Mouse (Mus musculus) CH12.LX (cell line): ENCODE results near the gene Sgms1. TPM values are rescaled to one million over a fixed set of nuclear protein-coding genes. Genes with fewer than 3 reads are reported as not detected.
A peak's percentile ranks its signal among the peaks of the same experiment; 100 is the strongest.

Experiments used
- DNase-seq: peaks from one replicate; pipeline ENCODE4 v3.0.0-alpha.2; 2013; ENCODE audit errors: extremely low read depth
- H3K27ac ChIP-seq: 2 replicates; pipeline ENCODE4 v1.5.1; 2012; ENCODE audit warnings: low read depth, mild to moderate bottlenecking, control low read depth, moderate library complexity; ENCODE audit not compliant: insufficient read depth
- H3K27me3 ChIP-seq: replicated peaks from 2 replicates; pipeline ENCODE3; 2012; ENCODE audit warnings: inconsistent platforms
- H3K36me3 ChIP-seq, 2 experiments: replicated peaks in 1 of 2; 2 replicates each; pipeline versions ENCODE3 to v1.6.1; 2012; ENCODE audit warnings: inconsistent platforms in 1 of 2, low read length in 1 of 2, mild to moderate bottlenecking in 1 of 2, mixed read lengths in 1 of 2, moderate library complexity in 1 of 2; ENCODE audit not compliant: control insufficient read depth in 1 of 2, insufficient read depth in 1 of 2
- H3K4me1 ChIP-seq, 2 experiments: 2 replicates each; pipeline ENCODE4 v1.6.1; 2012; ENCODE audit warnings: inconsistent platforms in 1 of 2, moderate library complexity in 1 of 2; ENCODE audit not compliant: insufficient read depth in 2 of 2, control insufficient read depth in 1 of 2
- H3K4me2 ChIP-seq: 2 replicates; pipeline ENCODE4 v1.6.1; 2012; ENCODE audit warnings: low read depth, mild to moderate bottlenecking, control low read depth; ENCODE audit not compliant: poor library complexity, insufficient read depth, severe bottlenecking
- H3K4me3 ChIP-seq, 3 experiments: fragments of 150-350 bp in 1 of 3; sonication (generic) in 1 of 3; replicated peaks in 1 of 3; 2 replicates each; pipeline versions ENCODE3 to v1.5.1; 2011 to 2012; ENCODE audit warnings: low read depth in 2 of 3, low read length in 2 of 3, mild to moderate bottlenecking in 2 of 3, moderate library complexity in 2 of 3, control low read depth in 1 of 3, improper control_type of control experiment in 1 of 3, inconsistent platforms in 1 of 3, mixed read lengths in 1 of 3; ENCODE audit not compliant: poor library complexity in 1 of 3
- H3K79me2 ChIP-seq: replicated peaks from 2 replicates; pipeline ENCODE4 v1.6.1; 2012; ENCODE audit warnings: mild to moderate bottlenecking, moderate library complexity; ENCODE audit not compliant: control insufficient read depth, poor library complexity, insufficient read depth, severe bottlenecking; ENCODE audit errors: extremely low read depth
- H3K9ac ChIP-seq: 2 replicates; pipeline ENCODE4 v1.6.1; 2012; ENCODE audit warnings: low read depth, mild to moderate bottlenecking, control low read depth, moderate library complexity; ENCODE audit not compliant: insufficient read depth
- H3K9me3 ChIP-seq: replicated peaks from 2 replicates; pipeline ENCODE3; 2012; ENCODE audit warnings: low read length, inconsistent platforms, mixed read lengths
- BHLHE40 ChIP-seq: IDR thresholded peaks from 2 replicates; pipeline ENCODE4 v1.6.1; 2011; ENCODE audit warnings: mild to moderate bottlenecking, low read depth, low read length, improper control_type of control experiment
- CHD1 ChIP-seq: IDR thresholded peaks from 2 replicates; pipeline ENCODE4 v1.6.1; 2012; ENCODE audit warnings: low read depth, low read length, improper control_type of control experiment, inconsistent platforms
- CHD2 ChIP-seq: IDR thresholded peaks from 2 replicates; pipeline ENCODE4 v1.6.1; 2011; ENCODE audit warnings: low read length, improper control_type of control experiment
- E2F4 ChIP-seq: IDR thresholded peaks from 2 replicates; pipeline ENCODE4 v1.6.1; 2011; ENCODE audit warnings: low read depth, low read length, improper control_type of control experiment; ENCODE audit not compliant: insufficient replicate concordance
- ELF1 ChIP-seq: IDR thresholded peaks from 2 replicates; pipeline ENCODE4 v1.6.1; 2014; ENCODE audit warnings: low read depth, mild to moderate bottlenecking, inconsistent platforms, low read length, improper control_type of control experiment
- EP300 ChIP-seq: IDR thresholded peaks from 2 replicates; pipeline ENCODE4 v1.6.1; 2011; ENCODE audit warnings: low read length, improper control_type of control experiment
- ETS1 ChIP-seq: conservative IDR thresholded peaks from 2 replicates; pipeline ENCODE4 v1.6.1; 2012; ENCODE audit warnings: low read depth, mild to moderate bottlenecking, inconsistent platforms, low read length, improper control_type of control experiment, moderate library complexity
- GABPA ChIP-seq: IDR thresholded peaks from 2 replicates; pipeline ENCODE4 v1.6.1; 2012; ENCODE audit warnings: low read depth, low read length, improper control_type of control experiment, inconsistent platforms; ENCODE audit not compliant: insufficient replicate concordance
- JUND ChIP-seq: conservative IDR thresholded peaks from 2 replicates; pipeline ENCODE4 v1.6.1; 2011; ENCODE audit warnings: low read depth, low read length, improper control_type of control experiment
- KAT2A ChIP-seq: IDR thresholded peaks from 2 replicates; pipeline ENCODE4 v1.6.1; 2012; ENCODE audit warnings: low read length, improper control_type of control experiment, inconsistent platforms; ENCODE audit not compliant: insufficient replicate concordance
- MAFK ChIP-seq: IDR thresholded peaks from 2 replicates; pipeline ENCODE4 v1.6.1; 2011; ENCODE audit warnings: low read length, improper control_type of control experiment; ENCODE audit not compliant: insufficient replicate concordance
- MAZ ChIP-seq: IDR thresholded peaks from 2 replicates; pipeline ENCODE4 v1.6.1; 2012; ENCODE audit warnings: low read depth, mild to moderate bottlenecking, inconsistent platforms, low read length, improper control_type of control experiment, moderate library complexity
- MEF2A ChIP-seq: IDR thresholded peaks from 2 replicates; pipeline ENCODE4 v1.6.1; 2014; ENCODE audit warnings: low read depth, mild to moderate bottlenecking, inconsistent platforms, low read length, improper control_type of control experiment, borderline replicate concordance
- NRF1 ChIP-seq: IDR thresholded peaks from 2 replicates; pipeline ENCODE4 v1.6.1; 2014; ENCODE audit warnings: low read depth, mild to moderate bottlenecking, inconsistent platforms, low read length, improper control_type of control experiment, moderate library complexity
- PAX5 ChIP-seq: IDR thresholded peaks from 2 replicates; pipeline ENCODE4 v1.6.1; 2012; ENCODE audit warnings: low read length, inconsistent platforms, mixed read lengths
- POLR2A ChIP-seq: IDR thresholded peaks from 2 replicates; pipeline ENCODE4 v1.6.1; 2011; ENCODE audit warnings: low read depth, mild to moderate bottlenecking, improper control_type of control experiment, low read length
- RCOR1 ChIP-seq: conservative IDR thresholded peaks from 2 replicates; pipeline ENCODE4 v1.6.1; 2012; ENCODE audit warnings: low read depth, mild to moderate bottlenecking, inconsistent platforms, low read length, improper control_type of control experiment
- UBTF ChIP-seq: IDR thresholded peaks from 2 replicates; pipeline ENCODE4 v1.6.1; 2012; ENCODE audit warnings: low read depth, mild to moderate bottlenecking, inconsistent platforms, low read length, improper control_type of control experiment, moderate library complexity
- ZMIZ1 ChIP-seq: IDR thresholded peaks from 2 replicates; pipeline ENCODE4 v1.6.1; 2012; ENCODE audit warnings: low read depth, mild to moderate bottlenecking, inconsistent platforms, low read length, improper control_type of control experiment
- dilution Hi-C: fragments of 300-500 bp; cut with MboI; formaldehyde crosslinking; loops from 2 replicates; pipeline ENCODE4 v1.14.3; 2020; ENCODE audit warnings: low sequenced_read_pairs; ENCODE audit not compliant: extremely low pct_unique_long_range_greater_than_20kb, extremely low pct_ligation_motif_present
- in situ Hi-C: fragments of 300-500 bp; cut with MboI; formaldehyde crosslinking; loops from 3 replicates; pipeline ENCODE4 v1.14.3; 2019; ENCODE audit warnings: low sequenced_read_pairs, low pct_ligation_motif_present, low pct_unique_long_range_greater_than_20kb, mixed read lengths
- polyA plus RNA-seq: library from polyadenylated mRNA; unstranded; fragments of >175 nt; gene quantifications from 2 replicates; pipeline ENCODE4 v1.2.1, GENCODE M21; 2012; ENCODE audit warnings: low read depth; ENCODE audit not compliant: insufficient read length
- total RNA-seq, 2 experiments: library from RNA; depleted of rRNA; stranded (reverse); fragments of 300-350 nt in 1 of 2; fragments of >200 nt in 1 of 2; gene quantifications; 2 replicates each; pipeline ENCODE4 v1.2.3; 2012 to 2014

Gene Sgms1
- total and polyA plus RNA-seq, 3 experiments = 1.4 to 1.8 (median 1.8) TPM

DNA sequence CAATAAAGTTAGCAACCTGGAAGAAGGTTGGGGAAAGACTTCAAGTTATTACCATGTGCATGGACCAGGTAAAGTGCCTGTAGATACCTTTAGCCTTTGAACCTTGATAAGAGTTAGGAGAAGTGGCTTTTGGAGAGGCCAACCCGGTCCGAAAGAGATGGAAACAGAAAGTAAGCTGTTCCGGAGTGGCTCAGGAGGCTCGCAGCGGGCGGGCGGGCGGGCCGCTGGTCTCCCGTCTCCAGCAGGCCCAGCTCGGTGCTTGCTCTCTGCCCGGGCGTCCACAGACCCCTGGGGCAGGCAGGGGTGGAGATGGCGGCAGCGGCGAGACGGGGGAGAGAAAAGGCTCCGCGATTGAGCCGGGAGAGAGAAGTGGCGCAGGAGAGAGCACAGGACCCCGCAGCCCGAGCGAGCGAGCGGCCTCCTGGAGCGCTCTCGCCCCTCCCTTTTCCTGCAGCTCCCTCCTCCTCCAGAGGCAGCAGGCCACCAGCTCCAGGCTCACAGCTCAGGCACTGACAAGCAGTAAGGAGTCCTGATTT lies 281.7 kb downstream of the Sgms1 start, which contains the start of gene Asah2:
Gene Asah2 (minus strand): TSS at position 441 of the 536 bp plus-strand sequence.
- Histone ChIP-seq H3K36me3 (no peaks in the 10 kb centered on the region), H3K4me1 (peaks cover 6 to 17% of the 10 kb centered on the region in 2 experiments; a peak in 3 of 4 replicates), H3K27me3 (no peaks in the 10 kb centered on the region), H3K4me2 (peak within 1 kb of the TSS; percentile 83), H3K4me3 (peak within 1 kb of the TSS; percentile 20 to 52 (median 50)), H3K9ac (peak within 1 kb of the TSS; percentile 67), H3K9me3 (no peaks in the 10 kb centered on the region), H3K79me2 (no peaks in the 10 kb centered on the region), H3K27ac (no peak within 1 kb of the TSS)
- in situ Hi-C loops (no loop called here), dilution Hi-C loops (no loop called here)
- peak; percentile 28 for DNase-seq
- TF ChIP-seq ZMIZ1 (no peak), EP300 (no peak), ETS1 (no peak), POLR2A (peak; percentile 46; the same call in 1 of the 2 replicates), NRF1 (no peak), MAZ (0 out of 2 replicates have a peak, but pooled peaks have one; percentile 21)

DNA sequence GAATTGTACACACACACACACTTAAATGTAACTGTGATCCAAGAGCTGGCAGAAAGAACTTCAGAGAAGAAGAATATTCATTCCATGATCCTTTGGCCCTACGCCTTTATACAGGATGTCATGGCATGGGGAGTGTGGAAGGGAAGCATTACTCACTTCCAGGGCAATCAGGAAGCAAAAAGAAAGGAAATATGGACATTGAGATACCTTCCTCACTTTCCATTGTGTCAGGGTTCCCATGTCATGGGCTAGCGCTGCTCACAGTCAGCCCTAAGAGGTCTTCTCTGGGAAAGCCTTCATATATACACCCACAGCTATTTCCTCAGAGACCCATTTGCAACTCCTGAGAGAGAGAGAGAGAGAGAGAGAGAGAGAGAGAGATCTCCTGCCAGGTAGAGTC lies 282.8 kb downstream of the Sgms1 start:
- dilution Hi-C loops (no loop called here), in situ Hi-C loops (no loop called here)
- TF ChIP-seq CHD1 (no peak), CHD2 (no peak), PAX5 (no peak), BHLHE40 (no peak), E2F4 (no peak), MAFK (no peak)
- H3K36me3 ChIP-seq = no peaks in the 10 kb centered on the region
- H3K27ac ChIP-seq = no peak overlapping the region
- H3K4me2 ChIP-seq = no peak overlapping the region
- no peaks in the 10 kb centered on the region for H3K9me3 ChIP-seq
- H3K4me3 ChIP-seq = no peak overlapping the region
- no peaks in the 10 kb centered on the region for H3K79me2 ChIP-seq
- H3K27me3 ChIP-seq = no peaks in the 10 kb centered on the region
- no peak for DNase-seq
- H3K4me1 ChIP-seq = peaks cover 0 to 6% of the 10 kb centered on the region in 2 experiments; a peak in 3 of 4 replicates
- H3K9ac ChIP-seq = no peak overlapping the region

DNA sequence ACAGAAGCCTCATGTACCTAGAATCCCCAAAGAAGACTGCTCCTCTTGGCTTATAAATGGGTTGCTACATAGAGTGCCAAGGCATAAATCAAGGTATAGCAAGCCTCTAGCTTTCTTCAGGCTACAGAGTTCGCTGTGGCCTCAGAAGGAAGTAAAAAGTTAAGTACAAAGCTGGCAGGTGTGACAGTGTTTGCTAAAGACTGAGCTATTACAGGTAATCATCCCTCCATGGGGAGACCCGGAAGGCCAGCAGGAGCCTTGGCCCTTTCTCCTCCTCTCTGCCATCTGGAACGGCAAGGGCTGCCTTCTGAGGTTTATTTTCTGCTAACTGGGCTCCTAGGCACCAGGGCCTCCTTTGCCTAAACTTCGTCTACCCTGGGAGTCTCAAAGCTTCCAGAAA lies 285.3 kb downstream of the Sgms1 start:
- no peak overlapping the region for H3K9ac ChIP-seq
- H3K27me3 ChIP-seq = no peaks in the 10 kb centered on the region
- DNase-seq = no peak
- H3K9me3 ChIP-seq = no peaks in the 10 kb centered on the region
- H3K36me3 ChIP-seq = no peaks in the 10 kb centered on the region
- no peak overlapping the region for H3K4me2 ChIP-seq
- H3K4me3 ChIP-seq = no peak overlapping the region
- TF ChIP-seq GABPA = no peak
- TF ChIP-seq EP300 = no peak
- no peak for TF ChIP-seq UBTF
- no peak for TF ChIP-seq ELF1
- no peak for TF ChIP-seq MEF2A
- TF ChIP-seq KAT2A = no peak
- TF ChIP-seq RCOR1 = no peak
- TF ChIP-seq JUND = no peak
- no peak for TF ChIP-seq E2F4
- no peaks in the 10 kb centered on the region for H3K4me1 ChIP-seq
- dilution Hi-C loops = no loop called here
- in situ Hi-C loops = no loop called here
- no peak overlapping the region for H3K27ac ChIP-seq
- H3K79me2 ChIP-seq = no peaks in the 10 kb centered on the region
